Mouse (Mus musculus): Measurements from ENCODE around the gene Prkar2a.

DNA sequence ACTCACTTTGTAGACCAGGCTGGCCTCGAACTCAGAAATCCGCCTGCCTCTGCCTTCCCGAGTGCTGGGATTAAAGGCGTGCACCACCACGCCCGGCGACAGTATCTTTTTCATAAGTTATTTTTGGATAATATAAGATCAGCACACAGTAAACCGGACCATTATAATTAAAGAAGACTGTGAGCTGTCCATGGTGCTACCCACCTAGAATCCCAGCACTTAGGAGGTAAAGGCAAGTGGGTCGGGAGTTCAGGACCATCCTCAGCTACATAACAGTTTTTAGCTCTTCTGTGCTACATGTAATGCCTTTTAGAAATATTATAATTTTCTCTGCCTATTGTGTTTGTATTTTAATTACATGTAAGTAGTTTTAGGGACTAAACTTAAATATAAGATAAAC is 52.9 kb downstream of the Prkar2a start:
- no peak for TF ChIP-seq CTCF (IDR thresholded peaks at IDR 0.05)
- TF ChIP-seq EP300 (IDR thresholded peaks at IDR 0.05) = no peak

Data from lung, postnatal 0 days (tissue).